Mouse (Mus musculus) small intestine, adult 2 months (tissue): ENCODE measurements around the gene Leo1.

ENCODE experiments used
- CTCF ChIP-seq: fragments of 200-500 bp; IDR thresholded peaks from 2 replicates; pipeline ENCODE4 v1.5.1; 2012; ENCODE audit warnings: low read depth, mild to moderate bottlenecking, control low read depth, inconsistent platforms, low read length, moderate library complexity, mixed read lengths; ENCODE audit not compliant: insufficient replicate concordance, insufficient read length; ENCODE audit errors: extremely low read depth
- POLR2A ChIP-seq: fragments of 200-500 bp; IDR thresholded peaks from 2 replicates; pipeline ENCODE4 v1.6.1; 2012; ENCODE audit warnings: low read depth, mild to moderate bottlenecking, control low read depth, inconsistent platforms, low read length, moderate library complexity

GRCm38 (mm10) chr9:75479106-75479725, 37.9 kb downstream of the Leo1 start:
- TF ChIP-seq POLR2A: no peak
- no peak for TF ChIP-seq CTCF
